9 mouse cellular contexts compared by ENCODE assay signal in the genomic region with DNA sequence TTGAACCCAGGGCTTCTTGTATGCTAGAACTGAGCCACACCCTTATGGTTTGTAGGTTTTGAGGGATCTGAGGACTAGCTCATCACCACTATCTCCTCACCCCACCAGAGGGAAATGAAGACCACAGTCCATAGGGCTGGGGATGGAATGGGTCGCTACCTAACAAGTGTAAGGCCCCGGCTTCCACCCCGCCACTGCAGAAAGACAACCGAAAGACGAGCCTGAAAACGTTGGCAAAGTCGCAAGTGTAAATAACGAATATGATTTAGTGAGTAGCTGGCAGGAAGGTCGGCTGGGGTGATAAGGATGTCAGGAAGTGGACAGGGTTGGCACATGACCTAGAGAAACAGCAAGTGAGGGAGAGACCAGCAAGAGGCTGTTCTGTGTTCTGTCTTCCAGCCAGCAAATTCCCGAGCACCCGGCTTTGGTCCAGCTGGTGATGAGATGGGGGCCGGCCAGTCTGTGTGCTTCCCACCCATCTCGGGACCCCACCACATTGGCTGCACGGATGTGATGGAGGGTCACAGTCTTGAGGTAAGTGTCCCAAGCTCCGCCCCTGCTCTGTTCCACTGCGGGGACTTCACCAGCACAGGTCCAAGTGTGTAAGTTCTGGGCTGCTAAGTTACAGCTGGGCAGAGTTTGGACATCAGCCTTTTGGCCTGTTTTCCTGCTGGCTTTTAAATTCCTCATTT. TPM values are rescaled to one million over a fixed set of nuclear protein-coding genes. Genes with fewer than 3 reads are reported as not detected.
DNase-seq lines count a peak whose midpoint lies in the region; ATAC-seq lines count a peak whose summit lies in the region.
"Had no signal": no experiment of that assay in that cellular context is flagged by ENCODE, and none has a peak within 500 bp of the region (broad histone marks: within the 10 kb centered on the region; RNA-seq: fewer than 3 reads in every experiment).

No protein-coding gene starts in this region.

- WGBS in kidney, embryonic 15.5 days = 56% methylated on average over 16 of the region's 16 CpGs
- WGBS in intestine, embryonic 16.5 days = 57% methylated on average over 16 of the region's 16 CpGs

- H3K4me1 ChIP-seq in kidney, embryonic 15.5 days = peaks cover 32% of the 10 kb centered on the region
- H3K4me1 ChIP-seq in intestine, embryonic 16.5 days (ENCODE audit: control insufficient read depth, insufficient read depth, low read length) = peaks cover 21% of the 10 kb centered on the region

- no peak overlapping the region for H3K4me2 ChIP-seq in kidney, embryonic 15.5 days
- H3K4me2 ChIP-seq in intestine, embryonic 16.5 days (ENCODE audit: low read depth, low read length) = no peak overlapping the region

- no peaks in the 10 kb centered on the region for H3K27me3 ChIP-seq in kidney, embryonic 15.5 days
- H3K27me3 ChIP-seq in intestine, embryonic 16.5 days (replicated peaks; ENCODE audit: control insufficient read depth, insufficient read depth, low read length) = no peaks in the 10 kb centered on the region
- H3K27me3 ChIP-seq: neural tube, embryonic 13.5 days had no signal

- H3K9me3 ChIP-seq in kidney, embryonic 15.5 days (replicated peaks) = no peaks in the 10 kb centered on the region
- no peaks in the 10 kb centered on the region for H3K9me3 ChIP-seq in intestine, embryonic 16.5 days (ENCODE audit: control insufficient read depth, low read length)
- H3K9me3 ChIP-seq: neural tube, embryonic 13.5 days had no signal

- H3K27ac ChIP-seq in kidney, embryonic 15.5 days = no peak overlapping the region
- H3K27ac ChIP-seq in intestine, embryonic 16.5 days (ENCODE audit: low read length) = peak overlapping the region; percentile 38; the same call in 1 of the 2 replicates

- peak; percentile 58 for DNase-seq in kidney, adult 18-20 months
- peak; percentile 81 for DNase-seq in lung, postnatal 25 days (ENCODE audit: low spot score)
- no peak for DNase-seq in spleen, postnatal 36 days (ENCODE audit: low spot score in 2 of 2)
- DNase-seq in cerebellum, adult 11-12 months = no peak

- peaks cover 4% of the 10 kb centered on the region for H3K36me3 ChIP-seq in kidney, embryonic 15.5 days
- no peaks in the 10 kb centered on the region for H3K36me3 ChIP-seq in intestine, embryonic 16.5 days (ENCODE audit: control insufficient read depth, insufficient read depth, low read length)
- H3K36me3 ChIP-seq: neural tube, embryonic 13.5 days had no signal

- no peak for ATAC-seq in kidney, embryonic 15.5 days (replicated peaks; ENCODE audit: low FRiP score)
- ATAC-seq in common myeloid progenitor, adult 5-6 weeks (replicated peaks; ENCODE audit: low read depth, poor library complexity, severe bottlenecking) = peak; percentile 57
- ATAC-seq in intestine, embryonic 16.5 days = peak; percentile 13
- ATAC-seq in inflammation-experienced regulatory T-cells, adult 6 months = no peak

- no peak overlapping the region for H3K9ac ChIP-seq in kidney, embryonic 15.5 days
- H3K9ac ChIP-seq in intestine, embryonic 16.5 days (ENCODE audit: low read depth, low read length) = no peak overlapping the region

- no peak overlapping the region for H3K4me3 ChIP-seq in kidney, embryonic 15.5 days (replicated peaks)
- H3K4me3 ChIP-seq in intestine, embryonic 16.5 days (ENCODE audit: low read length) = no peak overlapping the region
- H3K4me3 ChIP-seq: neural tube, embryonic 13.5 days had no signal

RNA-seq across cellular contexts. Expression of a gene that starts 6.6 kb away (rescaled TPM):
- 14.0 and 15.7 TPM in 2 replicates for polyA plus RNA-seq in kidney, embryonic 15.5 days (2015; fragmentation: Nextera tagmentation; extraction: Ambion mirVana)
- total RNA-seq in common myeloid progenitor, adult 5-6 weeks (2017) = 16.4 and 18.4 TPM in 2 replicates
- 61.6 and 69.2 TPM in 2 replicates for polyA plus RNA-seq in intestine, embryonic 16.5 days (2015; fragmentation: Nextera tagmentation; extraction: Ambion mirVana)
- 1 to 10 TPM in 2 of 3 experiments, under 1 TPM in 1; 0.80 to 1.5 (median 1.2) TPM for polyA plus RNA-seq in inflammation-experienced regulatory T-cells, adult 6 months (2017; shearing (Covaris generic))

RNA-seq across cellular contexts. Expression of a gene that starts 19.1 kb away (rescaled TPM):
- polyA plus RNA-seq in kidney, embryonic 15.5 days (2015; fragmentation: Nextera tagmentation; extraction: Ambion mirVana) = 0.33 and 0.53 TPM in 2 replicates
- not detected in 2 replicates for total RNA-seq in common myeloid progenitor, adult 5-6 weeks (2017)
- 1.6 and 1.7 TPM in 2 replicates for polyA plus RNA-seq in intestine, embryonic 16.5 days (2015; fragmentation: Nextera tagmentation; extraction: Ambion mirVana)
- polyA plus RNA-seq in inflammation-experienced regulatory T-cells, adult 6 months (2017; shearing (Covaris generic)) = 1 to 10 TPM in 2 of 3 experiments, under 1 TPM in 1; 0.21 to 1.3 (median 1.0) TPM

RNA-seq across cellular contexts. Expression of a gene that starts 59.7 kb away (rescaled TPM):
- 0.73 and 1.1 TPM in 2 replicates for polyA plus RNA-seq in kidney, embryonic 15.5 days (2015; fragmentation: Nextera tagmentation; extraction: Ambion mirVana)
- not detected in 2 replicates for total RNA-seq in common myeloid progenitor, adult 5-6 weeks (2017)
- 7.4 and 10.6 TPM in 2 replicates for polyA plus RNA-seq in intestine, embryonic 16.5 days (2015; fragmentation: Nextera tagmentation; extraction: Ambion mirVana)
- polyA plus RNA-seq in inflammation-experienced regulatory T-cells, adult 6 months (2017; shearing (Covaris generic)) = under 1 TPM; 0.21 to 0.34 (median 0.29) TPM

Comparison
In these comparisons a context has a peak if more than half of its experiments do, and no peak if none do; other contexts are left out.
1. DNase-seq: peak in kidney, adult 18-20 months (single experiment) and lung, postnatal 25 days (single experiment); none in spleen, postnatal 36 days (0 of 2) and cerebellum, adult 11-12 months (single experiment).
2. ATAC-seq: peak in common myeloid progenitor, adult 5-6 weeks (single experiment) and intestine, embryonic 16.5 days (single experiment); none in kidney, embryonic 15.5 days (single experiment) and inflammation-experienced regulatory T-cells, adult 6 months (single experiment).